Mouse (Mus musculus): ENCODE measurements at regions not wholly inside any gene's neighbourhood (a gene's known extent, or its start where the extent isn't known, plus 50 kb on each side); places are given as distances from the start of the nearest gene placed in this dataset.

- TF ChIP-seq CTCF (IDR thresholded peaks at IDR 0.05; ENCODE audit: control insufficient read depth, insufficient read depth, insufficient replicate concordance, low read depth, low read length) (no peak), POLR2A (IDR thresholded peaks at IDR 0.05; ENCODE audit: control insufficient read depth, low read depth, low read length) (no peak)
Observed at GRCm38 (mm10) chr4:105289635-105290034, 132.5 kb downstream of the Plpp3 start.

Data from testis, adult 2 months (tissue).